Mouse (Mus musculus): Measurements from ENCODE around the gene Tgfbi.

Gene Tgfbi

DNA sequence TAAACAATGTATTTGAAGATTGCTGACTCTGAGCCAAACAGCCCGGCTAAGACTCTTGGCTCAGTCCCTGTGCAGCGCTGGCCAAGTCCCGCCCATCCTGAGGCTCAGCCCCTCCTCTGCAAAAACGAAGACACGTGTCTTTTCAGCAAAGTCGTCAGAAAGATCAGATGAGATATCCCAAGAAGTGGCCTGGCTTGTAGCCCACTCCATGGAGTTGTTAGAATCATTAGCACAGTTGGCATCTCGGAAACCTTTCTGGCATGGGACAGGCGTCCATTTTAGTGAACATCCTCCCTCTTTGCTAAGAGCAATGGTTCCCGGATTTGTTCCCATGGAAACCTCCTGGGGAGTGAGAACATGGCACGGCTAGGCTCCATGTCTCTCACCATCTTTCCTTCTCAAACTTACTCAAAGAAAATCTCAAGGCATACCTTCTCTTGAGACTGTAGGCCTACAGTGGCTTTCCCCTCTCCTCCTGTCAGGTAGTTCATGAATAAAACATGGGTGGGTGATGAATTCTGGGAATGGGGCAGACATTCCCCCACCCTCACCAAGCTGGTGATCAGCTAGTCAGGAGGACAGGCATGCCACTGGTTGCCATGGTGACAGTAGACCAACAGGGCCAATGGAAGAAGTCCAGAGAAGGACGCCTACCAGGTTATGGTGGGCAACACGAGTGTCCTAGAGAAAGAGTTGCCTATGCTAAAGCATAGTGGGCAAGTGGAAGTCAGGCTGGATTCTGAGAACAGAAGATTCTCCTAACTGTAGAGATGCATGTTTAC lies 11.3 kb upstream of the Tgfbi start:
- DNase-seq (ENCODE audit: low spot score) = no peak

DNA sequence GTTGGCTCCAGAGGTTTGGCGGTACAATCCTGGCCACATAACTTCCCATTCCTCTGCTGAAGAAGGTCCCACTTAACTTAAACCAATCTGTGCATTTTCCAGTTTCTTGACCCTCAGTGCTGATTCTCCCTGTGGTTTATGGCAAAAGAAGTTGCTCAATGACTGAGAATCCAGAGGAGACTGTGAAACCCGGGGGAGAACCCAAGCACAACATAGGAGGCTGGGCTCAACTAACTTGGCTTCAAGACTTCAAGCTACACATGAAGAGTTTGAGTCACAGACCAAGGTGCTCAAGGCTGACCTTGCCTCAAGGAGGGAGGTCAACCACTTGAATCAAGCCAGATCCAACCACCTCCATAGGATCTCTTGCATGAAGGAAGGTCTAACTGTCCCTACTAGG lies 9.8 kb upstream of the Tgfbi start:
- DNase-seq (ENCODE audit: low spot score) = no peak

DNA sequence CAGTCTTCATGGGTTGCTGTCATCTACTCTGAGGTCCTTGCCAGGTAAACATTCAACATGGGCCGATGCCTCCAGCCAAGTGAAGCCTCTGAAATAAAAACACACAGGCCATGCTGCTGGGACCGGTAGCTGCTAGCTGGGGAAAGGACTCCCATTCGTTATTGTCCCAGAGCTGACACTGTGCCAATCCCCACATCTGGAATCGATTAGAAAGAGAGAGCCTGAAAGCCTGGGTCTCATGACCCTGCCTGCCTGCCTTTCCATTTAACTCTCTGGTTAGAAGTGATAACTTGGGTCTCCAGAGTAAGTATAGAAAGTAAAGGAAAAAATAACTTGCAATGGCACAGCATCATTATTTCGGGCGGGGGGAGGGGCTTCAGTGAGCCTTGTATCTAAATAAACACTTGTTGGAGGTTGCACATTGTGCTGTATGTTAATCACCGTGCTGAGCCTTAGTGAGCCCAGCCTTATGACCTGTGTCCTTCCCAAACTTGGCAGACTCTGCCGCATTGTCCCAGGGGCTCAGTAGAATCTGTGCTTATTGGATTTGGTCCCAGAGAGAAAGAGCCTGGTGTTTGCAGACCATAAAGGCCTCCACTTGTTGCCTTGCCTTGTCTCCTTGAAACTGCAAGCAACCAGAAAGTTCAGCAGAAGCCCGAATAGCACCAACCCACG lies 9.0 kb upstream of the Tgfbi start:
- DNase-seq (ENCODE audit: low spot score) = peak; percentile 37

DNA sequence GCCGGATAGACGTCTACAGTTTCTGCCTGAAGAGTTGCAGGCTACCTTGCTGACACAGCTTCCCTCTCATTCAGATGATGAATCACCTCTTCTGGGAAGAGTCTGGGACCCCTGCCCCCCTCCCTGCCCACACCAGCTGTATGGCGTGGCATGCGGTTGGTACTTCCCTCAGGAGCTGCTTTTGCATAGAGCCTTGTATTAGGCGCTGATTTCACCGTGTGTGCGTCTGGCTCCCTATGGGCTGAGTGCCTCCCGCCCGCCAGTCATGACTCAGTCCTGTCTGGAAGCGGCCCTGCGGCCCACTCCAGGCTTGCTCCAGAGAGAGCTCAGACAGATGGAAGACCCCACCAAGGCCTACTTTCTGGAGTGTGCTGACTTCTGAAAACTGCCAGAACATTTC lies 8.1 kb upstream of the Tgfbi start:
- no peak for DNase-seq (ENCODE audit: low spot score)

DNA sequence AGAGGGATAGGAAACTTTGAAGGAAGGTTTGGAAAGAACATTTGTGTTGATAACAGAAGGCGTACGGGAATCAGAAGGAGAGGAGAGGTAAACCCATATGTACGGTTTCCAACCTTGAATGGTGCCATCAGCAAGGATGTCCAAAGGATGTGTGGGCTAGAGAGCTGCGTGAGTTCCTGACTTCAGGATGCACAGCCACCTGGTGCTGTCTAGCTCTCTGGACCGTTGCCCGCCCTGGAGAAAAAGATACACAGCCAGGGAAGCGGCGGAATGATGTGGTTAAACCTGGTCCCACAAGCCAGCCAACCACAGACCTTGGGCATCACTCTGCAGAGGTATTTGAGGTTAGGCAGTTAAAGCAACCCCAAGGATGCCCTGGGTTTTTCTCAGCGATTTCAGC lies 3.8 kb upstream of the Tgfbi start:
- DNase-seq (ENCODE audit: low spot score) = no peak

DNA sequence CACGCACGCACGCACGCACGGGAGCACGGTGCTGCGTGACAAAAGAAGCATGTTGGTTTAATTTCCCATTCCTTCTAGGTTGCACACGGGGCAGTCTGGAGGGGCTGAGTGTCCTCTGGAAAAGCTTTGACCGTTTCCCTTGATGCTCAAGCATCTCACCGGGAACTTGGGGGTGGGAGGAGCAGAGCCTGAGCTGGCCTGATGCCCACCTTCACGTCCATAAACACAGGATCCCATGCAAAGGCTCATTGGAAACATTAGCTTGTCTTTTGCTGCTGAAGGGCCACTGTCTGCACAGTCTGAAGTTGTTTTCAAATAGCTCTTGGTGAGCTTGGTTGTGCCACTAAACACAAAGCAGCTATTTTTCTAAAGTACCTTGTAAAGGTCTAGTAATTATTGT lies 2.6 kb upstream of the Tgfbi start:
- DNase-seq (ENCODE audit: low spot score) = no peak

DNA sequence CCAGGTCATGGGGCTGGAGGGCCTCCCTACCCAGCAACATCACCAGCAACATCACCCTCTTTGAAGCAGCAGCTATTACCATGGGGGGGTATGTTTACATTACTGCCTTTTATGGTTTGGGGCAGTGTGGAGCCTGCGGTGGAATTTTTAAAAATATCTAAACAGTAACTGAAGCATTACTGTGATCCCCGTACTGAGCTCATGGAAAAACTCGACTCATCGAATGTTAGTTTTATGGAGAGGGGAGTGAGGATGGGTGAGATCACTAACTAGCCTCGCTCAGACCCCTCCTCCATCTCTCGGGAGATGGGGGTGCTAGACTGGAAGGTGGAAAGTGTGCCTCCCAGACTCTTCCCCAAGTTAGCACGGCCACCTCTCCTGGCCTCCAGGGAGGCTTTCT lies 2.1 kb upstream of the Tgfbi start:
- DNase-seq (ENCODE audit: low spot score) = no peak

DNA sequence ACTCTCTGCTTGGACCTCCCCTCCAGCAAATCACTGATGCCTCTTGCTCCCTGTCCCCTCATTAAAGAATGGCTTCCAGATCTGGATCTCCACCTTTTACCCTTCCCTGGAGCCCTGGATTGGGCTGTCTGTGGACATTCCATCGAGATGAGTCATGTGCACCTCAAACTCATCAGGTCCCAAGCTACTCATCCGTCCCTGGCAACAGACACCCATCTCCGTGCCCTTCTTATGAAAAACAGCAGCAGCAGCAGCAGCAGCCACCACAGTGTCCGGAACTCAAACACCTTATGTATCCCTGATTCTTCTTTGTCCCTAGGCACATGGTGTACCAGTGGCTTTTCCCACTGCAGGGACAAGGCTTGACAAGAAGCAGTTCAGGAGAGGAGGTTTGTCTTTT lies 1.5 kb upstream of the Tgfbi start:
- DNase-seq (ENCODE audit: low spot score) = no peak

DNA sequence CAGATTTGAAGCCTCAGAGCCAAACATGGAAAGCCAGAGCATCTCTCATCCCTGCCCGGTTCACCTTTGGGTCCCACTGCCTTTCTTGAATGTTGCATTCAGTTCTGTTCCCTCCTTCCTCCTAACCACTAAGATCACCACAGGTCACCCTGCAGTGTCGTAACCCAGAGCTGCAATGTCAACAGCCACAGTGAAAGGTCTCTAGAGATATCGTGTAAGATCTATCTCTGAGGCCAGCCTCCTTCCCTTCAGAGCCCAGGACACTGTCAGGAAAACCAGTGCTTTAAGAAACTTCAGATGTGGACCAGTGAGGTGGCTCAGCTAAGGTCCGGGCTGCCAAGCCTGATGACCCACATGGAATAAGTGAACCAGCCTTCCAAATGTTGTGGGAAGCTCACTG lies 1.8 kb downstream of the Tgfbi start:
- DNase-seq (ENCODE audit: low spot score) = no peak

DNA sequence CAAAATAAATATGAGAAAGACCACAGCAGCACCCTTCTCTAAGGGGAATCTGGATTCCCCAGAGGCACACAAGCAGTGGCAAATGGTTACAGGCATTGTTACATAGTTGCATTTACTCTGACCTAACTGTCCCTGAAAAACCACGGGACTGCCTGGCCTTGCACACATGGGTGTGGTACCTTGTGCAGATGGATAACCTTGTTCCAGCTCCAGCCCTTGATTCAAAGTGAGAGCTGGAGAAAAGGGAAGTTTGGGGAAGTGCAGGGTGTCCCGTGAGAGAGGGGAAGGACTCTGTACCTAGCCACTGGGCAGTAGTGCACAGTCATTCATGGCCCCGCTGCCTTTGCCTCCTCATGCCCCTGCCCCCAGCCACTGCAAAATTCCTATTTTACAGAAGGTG lies 2.4 kb downstream of the Tgfbi start:
- no peak for DNase-seq (ENCODE audit: low spot score)

DNA sequence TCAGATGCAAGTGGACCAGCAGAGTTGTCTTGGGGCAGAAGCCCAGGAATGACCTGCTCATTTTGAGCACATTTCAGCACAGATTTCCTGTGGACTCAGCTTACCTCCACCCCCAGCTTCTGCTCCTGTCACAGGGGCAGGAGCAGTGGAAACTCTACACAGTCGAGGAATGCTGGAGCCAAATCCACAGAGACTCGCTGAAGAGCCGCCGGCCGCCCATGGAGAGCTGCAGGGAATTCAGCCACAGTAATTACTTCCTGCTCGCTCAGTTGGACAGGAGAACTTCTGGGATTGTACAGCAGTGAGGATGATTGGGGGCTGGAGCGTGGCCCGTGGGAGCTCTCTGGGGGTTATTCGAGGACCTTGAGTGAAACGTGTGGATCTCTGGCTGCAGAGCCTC lies 3.0 kb downstream of the Tgfbi start:
- no peak for DNase-seq (ENCODE audit: low spot score)

DNA sequence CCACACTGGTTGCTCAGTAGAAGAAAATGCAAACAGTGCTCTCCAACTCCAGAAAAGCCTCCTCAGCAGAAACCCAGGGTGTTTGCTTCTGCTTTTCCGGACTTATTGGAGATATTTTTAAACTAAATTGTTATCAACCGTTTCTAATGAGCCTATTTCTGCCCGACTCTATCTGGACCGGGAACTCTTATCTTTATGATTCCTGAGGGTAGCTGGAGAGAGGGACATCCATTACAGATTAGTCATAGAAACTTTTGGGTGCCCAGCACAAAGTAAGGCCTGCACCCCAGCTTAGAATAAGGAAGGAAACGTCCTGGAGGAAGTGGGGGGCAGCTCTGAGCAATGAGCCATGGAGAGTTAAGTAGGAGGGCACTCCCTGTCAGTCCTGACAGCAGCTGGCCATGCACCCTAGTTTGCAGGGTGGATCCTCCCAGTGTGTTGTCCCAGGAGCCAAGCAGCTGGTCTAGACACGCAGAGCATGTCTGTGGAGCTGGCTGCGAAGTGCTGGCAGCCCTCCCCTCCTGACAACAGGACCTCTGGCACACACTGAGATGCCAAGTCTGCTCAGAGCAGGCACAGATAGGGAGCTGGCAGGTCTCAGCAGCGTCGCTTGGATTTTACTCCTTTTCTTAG lies 4.2 kb downstream of the Tgfbi start:
- peak; percentile 33 for DNase-seq (ENCODE audit: low spot score)

DNA sequence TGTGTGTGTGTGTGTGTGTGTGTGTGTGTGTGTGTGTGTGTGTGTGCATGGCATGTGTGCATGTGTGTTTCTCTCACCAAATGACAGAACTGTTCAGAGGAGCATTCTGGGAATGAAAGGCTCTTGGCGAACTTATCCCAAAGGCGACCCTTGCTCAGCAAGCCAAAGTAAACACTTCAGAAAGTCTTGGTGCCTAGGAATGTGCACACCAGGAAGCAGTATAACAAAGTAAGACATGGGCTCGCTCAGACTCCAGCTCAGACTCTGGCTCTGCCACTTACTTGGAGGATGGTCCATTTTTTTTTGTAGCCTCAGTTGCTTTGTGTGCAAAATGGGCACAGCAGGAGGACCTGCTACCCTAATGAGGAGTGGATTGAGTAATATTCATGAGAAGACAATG lies 5.4 kb downstream of the Tgfbi start:
- DNase-seq (ENCODE audit: low spot score) = no peak

DNA sequence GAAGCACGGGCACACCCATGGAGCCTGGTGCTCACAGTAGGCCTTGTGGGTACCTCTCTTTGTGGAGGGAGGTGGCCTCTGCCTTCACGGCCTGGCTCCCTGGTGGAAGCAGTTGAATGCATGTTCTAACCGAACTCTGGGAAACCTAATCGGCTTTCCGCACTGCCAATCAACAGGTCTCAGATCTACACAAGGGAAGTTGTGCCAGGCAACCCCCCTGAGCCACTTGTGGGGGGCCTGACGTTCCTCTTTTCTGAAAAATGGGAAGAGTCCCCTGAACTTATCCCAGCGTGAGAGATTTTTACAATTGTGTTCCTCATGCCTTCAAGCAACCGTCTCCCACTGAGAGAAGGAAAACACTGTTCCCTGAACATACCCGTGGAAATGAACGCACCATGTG lies 5.9 kb downstream of the Tgfbi start:
- DNase-seq (ENCODE audit: low spot score) = no peak

DNA sequence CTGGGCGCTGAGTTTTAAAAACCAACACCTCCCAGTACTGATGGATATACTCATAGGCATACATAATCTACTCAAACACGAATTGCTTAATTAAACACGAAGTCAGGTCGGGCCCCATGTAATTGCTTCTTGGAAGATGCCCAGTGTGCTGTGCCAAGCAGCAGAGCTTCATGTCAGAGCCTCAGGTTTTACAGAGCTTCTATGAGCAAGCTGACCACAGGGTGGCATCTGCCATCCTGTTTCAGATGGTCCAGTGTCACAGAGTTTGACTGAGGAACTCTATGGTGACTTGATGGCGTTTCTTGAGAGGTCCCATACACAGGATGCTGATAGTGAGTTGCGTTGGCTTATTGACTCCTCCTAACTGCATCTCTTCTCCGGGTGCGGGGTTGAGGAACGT lies 6.5 kb downstream of the Tgfbi start:
- no peak for DNase-seq (ENCODE audit: low spot score)

DNA sequence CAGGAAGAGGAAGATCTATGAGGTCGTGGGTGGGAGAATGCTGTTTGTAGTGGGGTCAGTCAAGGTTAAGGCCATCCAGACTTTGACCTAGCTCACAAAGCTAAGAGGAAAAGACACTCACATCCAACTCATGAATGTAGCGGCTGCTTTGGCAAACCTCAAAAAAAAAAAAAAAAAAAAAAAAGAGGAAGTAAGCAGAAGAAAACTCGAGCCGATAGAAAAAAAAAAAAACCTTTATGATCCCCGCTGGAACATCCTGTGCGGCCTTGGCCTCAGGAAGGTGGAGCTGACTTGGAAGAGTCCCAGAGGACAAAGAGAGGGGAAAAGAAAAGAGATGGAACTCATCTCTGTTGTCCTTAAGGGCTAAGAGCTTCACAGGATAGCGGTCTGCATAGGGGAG lies 7.1 kb downstream of the Tgfbi start:
- no peak for DNase-seq (ENCODE audit: low spot score)

DNA sequence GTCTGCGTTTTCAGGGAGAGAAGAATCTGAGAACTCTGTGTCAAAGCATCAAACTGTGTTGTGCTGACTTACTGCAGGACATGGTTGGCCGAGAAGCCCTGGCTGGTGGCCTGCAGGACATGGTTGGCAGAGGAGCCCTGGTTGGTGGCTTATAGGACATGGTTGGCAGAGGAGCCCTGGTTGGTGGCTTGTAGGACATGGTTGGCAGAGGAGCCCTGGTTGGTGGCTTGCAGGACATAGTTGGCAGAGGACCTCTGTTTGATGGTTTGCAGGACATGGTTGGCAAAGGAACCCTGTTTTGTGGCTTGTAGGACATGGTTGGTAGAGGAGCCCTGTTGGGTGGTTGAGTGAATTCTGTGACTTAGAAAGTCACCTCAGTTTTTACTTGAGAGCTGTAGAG lies 7.9 kb downstream of the Tgfbi start:
- DNase-seq (ENCODE audit: low spot score) = no peak

DNA sequence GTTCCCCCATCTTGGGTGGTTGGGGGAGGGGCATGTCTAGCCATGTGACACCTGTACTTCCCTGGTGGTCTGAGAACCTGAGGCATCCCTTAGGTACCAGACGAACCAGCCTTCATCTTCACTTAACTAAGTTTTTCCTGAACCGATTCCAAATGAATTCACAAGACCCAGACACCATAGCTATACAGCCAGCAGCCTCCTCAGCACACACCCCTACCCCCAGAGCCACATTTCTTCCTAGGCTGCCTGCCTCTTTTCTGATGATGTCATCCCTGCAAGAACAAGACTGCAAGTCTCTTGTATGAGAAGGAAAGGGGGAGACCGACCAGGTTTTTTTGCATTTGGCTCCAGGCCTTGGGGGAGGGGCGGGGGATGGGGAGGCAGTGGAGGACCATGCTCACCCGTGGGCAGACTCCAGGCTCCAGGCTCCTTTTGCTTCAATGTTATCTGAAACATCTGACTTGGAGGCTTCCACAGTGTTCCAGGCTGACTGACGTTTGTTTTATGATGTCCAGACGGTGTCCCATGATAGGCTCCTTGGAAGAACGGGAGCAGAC lies 13.0 kb downstream of the Tgfbi start:
- no peak for DNase-seq (ENCODE audit: low spot score)

DNA sequence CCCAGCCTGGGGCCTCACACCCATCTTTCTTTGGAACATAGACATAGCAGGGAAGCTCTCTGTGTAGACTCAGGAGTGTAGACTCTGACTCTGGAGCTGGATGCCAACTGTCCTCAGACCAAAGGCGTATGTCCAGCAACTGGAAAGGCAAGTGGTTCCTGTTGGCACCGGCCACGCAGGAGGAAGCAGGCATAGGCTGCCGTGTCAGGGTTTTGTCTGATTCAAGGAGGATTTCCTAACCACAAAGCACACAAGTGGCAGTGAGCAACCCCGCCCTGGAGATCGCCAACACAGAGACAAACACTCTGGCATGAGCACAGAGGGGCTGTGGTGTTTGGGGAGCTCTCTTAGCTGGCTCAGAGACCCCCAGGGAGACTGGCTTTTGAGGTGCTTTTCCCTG lies 17.2 kb downstream of the Tgfbi start:
- no peak for DNase-seq (ENCODE audit: low spot score)

DNA sequence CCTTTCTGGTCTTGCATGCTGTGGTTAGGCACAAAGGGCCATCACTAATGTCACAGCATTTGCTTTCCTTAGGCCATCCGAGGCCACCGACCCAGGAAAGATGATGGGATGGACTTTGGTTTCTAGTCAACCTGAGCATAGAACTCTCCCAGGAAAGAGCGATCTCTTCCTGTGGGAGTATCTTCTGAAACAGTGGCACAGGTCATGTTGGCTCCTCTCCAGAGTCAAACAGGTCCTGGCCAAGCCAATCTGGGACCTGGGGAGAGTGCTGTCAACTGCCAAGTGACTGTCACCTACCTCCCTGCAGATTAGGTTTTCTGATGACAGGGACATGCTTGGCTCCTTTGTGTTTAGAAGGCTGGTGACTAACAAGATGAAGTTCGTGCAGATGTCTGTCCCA lies 20.8 kb downstream of the Tgfbi start:
- no peak for DNase-seq (ENCODE audit: low spot score)

DNA sequence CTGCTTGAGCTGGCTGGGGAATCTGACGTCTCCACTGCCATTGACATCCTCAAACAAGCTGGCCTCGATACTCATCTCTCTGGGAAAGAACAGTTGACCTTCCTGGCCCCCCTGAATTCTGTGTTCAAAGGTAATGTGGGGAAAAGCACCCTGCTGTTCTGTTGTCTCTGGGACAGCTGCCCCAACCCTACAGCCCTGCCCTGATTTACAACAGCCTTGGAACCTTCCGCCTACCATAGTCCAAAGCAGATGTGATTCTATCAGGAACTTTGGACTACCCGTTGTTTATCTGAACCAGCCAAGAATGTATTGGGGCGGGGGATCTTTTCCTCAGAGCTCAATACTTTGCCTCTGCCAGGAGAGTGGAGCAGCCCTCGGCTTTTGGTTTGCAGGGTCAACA lies 21.2 kb downstream of the Tgfbi start:
- DNase-seq (ENCODE audit: low spot score) = no peak

DNA sequence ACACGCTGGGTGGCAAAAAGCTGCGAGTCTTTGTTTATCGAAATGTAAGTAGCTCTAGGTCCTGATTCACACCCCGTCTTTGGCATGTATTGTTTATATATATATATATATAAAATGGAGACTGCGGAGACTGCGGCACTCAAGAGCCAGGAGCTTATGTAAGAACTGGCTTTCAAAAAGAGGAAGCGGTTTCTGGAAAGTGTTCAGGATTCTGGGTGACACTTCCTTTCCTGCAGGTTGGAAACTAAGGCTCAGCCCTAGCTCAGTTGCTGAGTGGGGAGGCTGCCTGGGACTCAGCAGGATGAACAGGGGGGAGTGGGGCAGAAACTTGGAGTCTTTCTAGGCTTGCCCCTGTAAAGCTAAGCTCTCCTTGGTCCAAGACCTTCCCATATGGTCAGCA lies 22.0 kb downstream of the Tgfbi start:
- DNase-seq (ENCODE audit: low spot score) = no peak

DNA sequence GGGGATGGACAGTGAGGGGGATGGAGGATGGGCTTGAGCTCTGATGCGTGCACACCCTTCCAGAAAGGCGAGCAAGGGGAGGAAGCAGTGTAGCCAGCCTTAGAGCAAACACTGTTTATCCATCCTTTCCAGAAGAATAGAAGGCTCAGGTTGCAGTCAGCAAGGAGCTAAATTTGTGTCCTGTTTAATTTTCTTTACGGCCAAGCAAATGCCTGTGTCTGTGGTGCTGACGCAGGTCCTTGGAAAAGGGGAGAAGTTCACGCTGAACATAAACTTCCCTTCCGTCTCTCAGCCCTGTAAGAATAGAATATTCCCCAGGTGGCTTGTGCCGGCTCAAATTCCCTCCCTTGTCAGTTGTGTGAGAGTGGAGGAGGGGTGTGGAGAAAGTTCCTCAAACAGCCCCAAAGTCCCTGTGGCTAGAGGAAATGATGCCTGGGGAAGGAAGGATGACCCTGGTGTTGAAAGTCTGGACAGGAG lies 24.9 kb downstream of the Tgfbi start:
- no peak for DNase-seq (ENCODE audit: low spot score)

Measured in urinary bladder, postnatal 25 days (tissue).